Mouse (Mus musculus): ENCODE results near the gene Pth2. TPM values are rescaled to one million over a fixed set of nuclear protein-coding genes. Genes with fewer than 3 reads are reported as not detected.
"Not testable (repeated sequence)": the region's sequence is repeated elsewhere in the genome, so short reads cannot be mapped to it uniquely, and the experiment has no call there.

Pth2 gene
- polyA plus RNA-seq, 1 experiment, result not detected

DNA sequence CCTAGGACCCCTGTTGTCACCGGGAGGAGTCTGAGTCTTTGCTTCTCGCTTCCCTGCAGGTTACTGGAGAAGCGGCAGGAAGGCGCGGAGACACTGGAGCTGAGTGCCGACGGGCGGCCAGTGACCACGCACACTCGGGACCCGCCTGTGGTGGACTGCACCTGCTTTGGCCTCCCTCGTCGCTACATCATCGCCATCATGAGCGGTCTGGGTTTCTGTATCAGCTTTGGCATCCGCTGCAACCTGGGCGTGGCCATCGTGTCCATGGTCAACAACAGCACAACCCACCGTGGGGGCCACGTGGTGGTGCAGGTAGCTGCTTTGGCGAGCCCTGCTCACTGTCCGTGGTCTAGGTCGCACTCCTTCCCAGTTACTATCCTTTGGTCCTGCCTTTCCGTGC lies 12.1 kb upstream of the Pth2 start:
- no peaks in the 10 kb centered on the region for H3K4me1 ChIP-seq (ENCODE audit: control insufficient read depth, insufficient read depth, low read length)
- no peak overlapping the region for H3K4me3 ChIP-seq (ENCODE audit: insufficient read depth, low read length)
- TF ChIP-seq POLR2A (IDR thresholded peaks at IDR 0.05; ENCODE audit: borderline replicate concordance, low read depth, low read length) (no peak), CTCF (IDR thresholded peaks at IDR 0.05; ENCODE audit: low read depth, low read length) (no peak)
- H3K27ac ChIP-seq (ENCODE audit: insufficient read depth, low read depth, low read length), result no peak overlapping the region

DNA sequence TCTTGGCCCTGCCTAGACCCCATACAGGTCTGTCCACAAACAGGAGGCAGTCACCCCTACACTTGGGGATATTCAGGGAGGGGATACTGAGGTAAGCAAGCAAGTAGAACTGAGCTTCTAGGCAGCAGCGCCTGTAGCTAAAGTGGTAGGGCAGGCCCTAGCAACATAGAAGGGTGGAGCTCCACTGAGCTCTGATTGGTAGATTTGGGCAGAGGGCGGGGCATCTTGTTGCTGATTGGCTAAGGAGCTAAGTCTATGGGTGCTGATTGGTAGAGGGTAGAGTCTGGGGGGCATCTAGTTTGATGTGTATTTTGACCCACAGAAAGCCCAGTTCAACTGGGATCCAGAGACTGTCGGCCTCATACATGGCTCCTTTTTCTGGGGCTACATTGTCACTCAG lies 11.3 kb upstream of the Pth2 start:
- H3K4me1 ChIP-seq (ENCODE audit: control insufficient read depth, insufficient read depth, low read length), result no peaks in the 10 kb centered on the region
- TF ChIP-seq POLR2A (IDR thresholded peaks at IDR 0.05; ENCODE audit: borderline replicate concordance, low read depth, low read length) (no peak), CTCF (IDR thresholded peaks at IDR 0.05; ENCODE audit: low read depth, low read length) (no peak)
- no peak overlapping the region for H3K27ac ChIP-seq (ENCODE audit: insufficient read depth, low read depth, low read length)
- H3K4me3 ChIP-seq (ENCODE audit: insufficient read depth, low read length), result no peak overlapping the region

DNA sequence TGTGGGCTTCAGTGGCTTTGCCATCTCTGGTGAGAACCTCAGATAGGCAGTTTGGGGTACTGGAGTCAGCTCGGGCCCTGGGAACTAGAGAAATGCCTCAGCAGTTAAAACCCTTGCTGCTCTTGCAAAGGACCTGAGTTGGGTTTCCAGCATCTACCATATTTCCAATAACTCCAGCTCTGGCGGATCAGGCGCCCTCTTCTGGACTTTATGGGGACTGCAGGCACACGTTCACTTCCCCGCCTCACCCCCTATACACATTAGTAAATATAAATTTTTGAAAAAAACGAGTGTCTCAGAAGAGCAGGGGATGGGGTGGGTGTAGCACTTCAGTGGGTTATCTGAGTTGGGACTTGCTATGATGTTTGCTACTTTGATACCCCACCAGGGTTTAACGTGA lies 7.8 kb upstream of the Pth2 start:
- no peaks in the 10 kb centered on the region for H3K4me1 ChIP-seq (ENCODE audit: control insufficient read depth, insufficient read depth, low read length)
- peak; percentile 36; the same call in 1 of the 2 replicates for TF ChIP-seq CTCF (IDR thresholded peaks at IDR 0.05; ENCODE audit: low read depth, low read length)
- no peak for TF ChIP-seq POLR2A (IDR thresholded peaks at IDR 0.05; ENCODE audit: borderline replicate concordance, low read depth, low read length)
- H3K4me3 ChIP-seq (ENCODE audit: insufficient read depth, low read length), result no peak overlapping the region
- H3K27ac ChIP-seq (ENCODE audit: insufficient read depth, low read depth, low read length), result no peak overlapping the region

DNA sequence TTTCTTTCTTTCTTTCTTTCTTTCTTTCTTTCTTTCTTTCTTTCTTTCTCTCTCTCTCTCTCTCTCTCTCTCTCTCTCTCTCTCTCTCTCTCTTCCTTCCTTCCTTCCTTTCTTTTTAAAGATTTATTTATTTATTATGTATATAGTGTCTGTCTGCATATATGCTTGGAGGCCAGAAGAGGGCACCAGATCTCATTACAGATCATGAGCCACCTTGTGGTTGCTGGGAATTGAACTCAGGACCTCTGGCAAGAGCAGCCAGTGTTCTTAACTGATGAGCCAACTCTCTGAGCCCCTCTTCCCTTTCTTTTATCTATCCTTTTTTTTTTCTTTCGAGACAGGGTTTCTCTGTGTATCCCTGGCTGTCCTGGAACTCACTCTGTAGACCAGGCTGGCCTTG lies 7.0 kb upstream of the Pth2 start:
- H3K4me3 ChIP-seq (ENCODE audit: insufficient read depth, low read length); H3K4me1 ChIP-seq (ENCODE audit: control insufficient read depth, insufficient read depth, low read length); H3K27ac ChIP-seq (ENCODE audit: insufficient read depth, low read depth, low read length): not testable (repeated sequence)

DNA sequence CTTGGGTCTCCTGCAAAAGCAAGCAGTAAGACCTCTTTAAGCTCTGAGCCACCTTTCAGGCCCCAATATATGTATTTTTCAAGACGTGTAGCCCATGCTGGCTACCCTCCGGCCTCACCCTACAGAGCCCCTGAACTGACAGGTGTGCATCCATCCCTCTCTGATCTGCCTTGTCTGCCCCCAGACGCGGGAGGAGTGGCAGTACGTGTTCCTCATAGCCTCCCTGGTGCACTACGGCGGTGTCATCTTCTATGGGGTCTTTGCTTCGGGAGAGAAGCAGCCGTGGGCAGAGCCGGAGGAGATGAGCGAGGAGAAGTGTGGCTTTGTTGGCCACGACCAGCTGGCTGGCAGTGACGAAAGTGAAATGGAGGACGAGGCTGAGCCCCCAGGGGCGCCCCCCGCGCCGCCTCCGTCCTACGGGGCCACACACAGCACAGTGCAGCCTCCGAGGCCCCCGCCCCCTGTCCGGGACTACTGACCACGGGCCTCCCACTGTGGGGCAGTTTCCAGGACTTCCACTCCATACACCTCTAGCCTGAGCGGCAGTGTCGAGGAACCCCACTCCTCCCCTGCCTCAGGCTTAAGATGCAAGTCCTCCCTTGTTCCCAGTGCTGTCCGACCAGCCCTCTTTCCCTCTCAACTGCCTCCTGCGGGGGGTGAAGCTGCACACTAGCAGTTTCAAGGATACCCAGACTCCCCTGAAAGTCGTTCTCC lies 6.1 kb upstream of the Pth2 start:
- no peaks in the 10 kb centered on the region for H3K4me1 ChIP-seq (ENCODE audit: control insufficient read depth, insufficient read depth, low read length)
- no peak overlapping the region for H3K4me3 ChIP-seq (ENCODE audit: insufficient read depth, low read length)
- TF ChIP-seq POLR2A (IDR thresholded peaks at IDR 0.05; ENCODE audit: borderline replicate concordance, low read depth, low read length) (no peak), CTCF (IDR thresholded peaks at IDR 0.05; ENCODE audit: low read depth, low read length) (no peak)

DNA sequence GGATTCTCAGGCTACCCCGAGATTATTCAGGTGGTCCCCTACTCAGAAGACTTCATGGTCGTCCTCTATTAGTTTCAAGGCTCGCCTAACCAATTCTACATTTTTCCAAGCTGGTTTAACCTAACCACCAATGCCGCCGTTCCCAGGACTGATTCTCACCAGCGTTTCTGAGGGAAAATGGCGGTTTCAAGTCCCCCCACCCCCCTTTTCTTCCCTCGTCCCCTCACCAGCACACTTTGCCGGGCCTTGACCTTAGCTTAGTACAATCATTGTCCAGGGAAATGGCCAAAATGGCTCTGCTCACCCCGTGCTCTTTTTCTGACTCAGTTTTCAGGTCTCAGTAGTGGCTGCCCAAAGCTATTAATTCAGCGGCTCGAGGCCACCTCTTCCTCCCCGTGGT lies 5.4 kb upstream of the Pth2 start:
- no peak overlapping the region for H3K4me3 ChIP-seq (ENCODE audit: insufficient read depth, low read length)
- no peak overlapping the region for H3K27ac ChIP-seq (ENCODE audit: insufficient read depth, low read depth, low read length)
- TF ChIP-seq POLR2A (IDR thresholded peaks at IDR 0.05; ENCODE audit: borderline replicate concordance, low read depth, low read length) (no peak), CTCF (IDR thresholded peaks at IDR 0.05; ENCODE audit: low read depth, low read length) (no peak)
- H3K4me1 ChIP-seq (ENCODE audit: control insufficient read depth, insufficient read depth, low read length), result no peaks in the 10 kb centered on the region

More for the DNA sequence above, 6.1 kb upstream of the Pth2 start:
- no peak overlapping the region for H3K27ac ChIP-seq (ENCODE audit: insufficient read depth, low read depth, low read length)

DNA sequence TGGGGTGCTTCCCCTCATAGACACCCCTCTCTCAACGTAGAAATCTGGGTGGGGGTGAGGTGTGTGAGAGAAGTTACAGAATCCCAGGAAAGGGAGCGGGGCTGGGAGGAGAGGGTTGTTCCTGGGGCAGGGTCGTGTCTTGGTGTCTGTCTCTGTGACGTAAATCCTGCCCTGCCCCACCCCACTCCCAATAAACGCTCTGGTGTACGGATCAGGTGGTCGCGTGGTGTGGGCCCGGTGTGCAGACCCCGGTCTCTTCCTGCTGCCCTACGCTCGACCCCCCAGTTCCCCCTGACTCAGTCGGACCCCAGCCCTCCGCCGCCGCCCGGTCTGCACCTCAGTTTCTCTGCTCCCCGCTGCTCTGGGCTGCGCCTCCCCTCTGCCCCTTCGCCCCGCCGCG lies 4.9 kb upstream of the Pth2 start:
- Histone ChIP-seq H3K4me3 (ENCODE audit: insufficient read depth, low read length) (no peak overlapping the region), H3K4me1 (ENCODE audit: control insufficient read depth, insufficient read depth, low read length) (no peaks in the 10 kb centered on the region), H3K27ac (ENCODE audit: insufficient read depth, low read depth, low read length) (no peak overlapping the region)
- TF ChIP-seq POLR2A (IDR thresholded peaks at IDR 0.05; ENCODE audit: borderline replicate concordance, low read depth, low read length) (no peak), CTCF (IDR thresholded peaks at IDR 0.05; ENCODE audit: low read depth, low read length) (no peak)

DNA sequence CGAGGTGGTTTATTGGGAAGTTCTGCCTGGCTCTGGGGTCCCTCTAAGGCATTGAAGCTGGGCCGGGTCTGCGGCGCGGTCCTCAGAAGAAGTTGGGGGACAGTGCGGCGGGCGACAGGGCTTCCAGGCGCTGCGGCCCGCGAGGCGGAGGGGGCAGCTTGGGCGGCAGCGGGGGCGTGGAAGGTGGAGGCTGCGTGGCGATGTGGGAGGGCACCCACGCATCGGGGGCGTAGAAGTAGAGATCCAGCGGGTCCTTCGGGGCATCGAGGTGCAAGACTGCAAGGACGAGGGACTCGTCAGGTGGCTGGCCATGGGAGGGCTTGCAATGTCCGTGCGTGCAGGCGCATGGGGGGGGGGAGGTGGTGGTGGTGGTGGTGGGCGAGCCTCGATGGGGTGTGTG lies 4.4 kb upstream of the Pth2 start:
- TF ChIP-seq POLR2A (IDR thresholded peaks at IDR 0.05; ENCODE audit: borderline replicate concordance, low read depth, low read length) (no peak), CTCF (IDR thresholded peaks at IDR 0.05; ENCODE audit: low read depth, low read length) (no peak)
- no peak overlapping the region for H3K4me3 ChIP-seq (ENCODE audit: insufficient read depth, low read length)

DNA sequence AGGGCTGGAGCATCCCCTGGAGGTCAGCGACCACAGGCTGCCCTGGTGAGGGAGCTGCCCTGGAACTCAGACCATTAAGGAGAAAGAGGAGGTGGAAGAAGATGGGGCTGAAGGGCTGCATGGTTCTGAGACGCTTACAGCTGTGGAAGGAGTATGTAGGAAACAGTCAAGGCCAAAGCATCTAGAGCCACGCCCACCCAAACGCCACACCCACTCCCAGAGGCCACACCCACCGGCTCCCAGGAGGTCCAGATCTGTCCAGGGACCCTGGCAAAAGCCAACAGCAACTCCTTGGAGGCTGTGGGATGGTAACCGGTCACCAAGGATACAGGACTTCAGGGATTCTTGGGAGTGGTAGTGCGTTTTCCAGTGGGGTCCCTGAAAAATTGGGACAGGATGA lies 2.2 kb upstream of the Pth2 start:
- Histone ChIP-seq H3K4me3 (ENCODE audit: insufficient read depth, low read length) (no peak overlapping the region), H3K27ac (ENCODE audit: insufficient read depth, low read depth, low read length) (no peak overlapping the region), H3K4me1 (ENCODE audit: control insufficient read depth, insufficient read depth, low read length) (peaks cover 7% of the 10 kb centered on the region)
- TF ChIP-seq CTCF (IDR thresholded peaks at IDR 0.05; ENCODE audit: low read depth, low read length) (no peak), POLR2A (IDR thresholded peaks at IDR 0.05; ENCODE audit: borderline replicate concordance, low read depth, low read length) (no peak)

More for the DNA sequence above, 4.4 kb upstream of the Pth2 start:
- H3K27ac ChIP-seq (ENCODE audit: insufficient read depth, low read depth, low read length), result no peak overlapping the region
- no peaks in the 10 kb centered on the region for H3K4me1 ChIP-seq (ENCODE audit: control insufficient read depth, insufficient read depth, low read length)

DNA sequence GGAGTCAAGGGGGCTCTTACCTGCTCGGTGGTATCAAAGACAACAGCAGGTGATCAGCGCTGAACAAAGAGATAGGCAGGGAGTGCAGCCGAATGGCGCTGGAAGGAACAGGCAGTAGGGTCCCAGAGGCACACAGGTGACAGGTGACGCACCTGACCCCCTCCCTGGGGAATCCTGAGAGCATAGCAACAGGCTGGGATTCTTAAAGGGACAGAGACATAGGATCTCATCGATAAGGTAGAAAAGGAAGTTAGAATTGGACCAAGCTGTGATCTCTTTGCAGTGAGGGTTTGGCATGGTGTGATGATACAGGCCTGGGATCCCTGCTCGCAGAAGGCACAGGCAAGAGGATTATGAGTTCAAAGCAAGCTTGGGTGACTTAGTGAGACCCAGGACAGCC lies 1.3 kb upstream of the Pth2 start, which contains the start of gene Gfy:
Gene Gfy, minus strand, starts transcription at position 101 of the 400 bp plus-strand sequence.
- Histone ChIP-seq H3K4me3 (ENCODE audit: insufficient read depth, low read length) (no peak within 1 kb of the TSS), H3K4me1 (ENCODE audit: control insufficient read depth, insufficient read depth, low read length) (peaks cover 7% of the 10 kb centered on the region), H3K27ac (ENCODE audit: insufficient read depth, low read depth, low read length) (no peak within 1 kb of the TSS)
- TF ChIP-seq POLR2A (IDR thresholded peaks at IDR 0.05; ENCODE audit: borderline replicate concordance, low read depth, low read length), result no peak
- no peak for TF ChIP-seq CTCF (IDR thresholded peaks at IDR 0.05; ENCODE audit: low read depth, low read length)

DNA sequence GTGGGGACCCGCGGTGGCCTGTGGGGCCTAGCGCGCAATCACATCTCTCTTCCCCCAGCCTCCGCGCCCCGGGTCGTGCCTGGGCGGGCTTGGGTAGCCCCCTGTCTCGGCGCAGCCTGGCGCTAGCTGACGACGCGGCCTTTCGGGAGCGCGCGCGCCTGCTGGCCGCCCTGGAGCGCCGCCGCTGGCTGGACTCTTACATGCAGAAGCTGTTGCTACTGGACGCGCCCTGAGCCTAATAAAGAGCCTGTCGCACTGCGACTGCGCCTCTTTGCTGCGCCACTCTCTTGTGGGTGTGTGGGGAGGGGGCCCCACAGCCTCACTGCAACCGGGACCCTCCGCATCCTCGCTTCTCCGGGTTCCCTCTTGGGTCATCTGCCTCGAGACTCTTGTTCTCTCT lies 745 bp downstream of the Pth2 start:
- Histone ChIP-seq H3K27ac (ENCODE audit: insufficient read depth, low read depth, low read length) (no peak overlapping the region), H3K4me1 (ENCODE audit: control insufficient read depth, insufficient read depth, low read length) (peaks cover 7% of the 10 kb centered on the region), H3K4me3 (ENCODE audit: insufficient read depth, low read length) (no peak overlapping the region)
- TF ChIP-seq POLR2A (IDR thresholded peaks at IDR 0.05; ENCODE audit: borderline replicate concordance, low read depth, low read length) (no peak), CTCF (IDR thresholded peaks at IDR 0.05; ENCODE audit: low read depth, low read length) (no peak)

Measured in bone marrow macrophage, adult 2 months (primary cell).